Mouse (Mus musculus): ENCODE measurements at regions not wholly inside any gene's neighbourhood (a gene's known extent, or its start where the extent isn't known, plus 50 kb on each side); places are given as distances from the start of the nearest gene placed in this dataset.

DNA sequence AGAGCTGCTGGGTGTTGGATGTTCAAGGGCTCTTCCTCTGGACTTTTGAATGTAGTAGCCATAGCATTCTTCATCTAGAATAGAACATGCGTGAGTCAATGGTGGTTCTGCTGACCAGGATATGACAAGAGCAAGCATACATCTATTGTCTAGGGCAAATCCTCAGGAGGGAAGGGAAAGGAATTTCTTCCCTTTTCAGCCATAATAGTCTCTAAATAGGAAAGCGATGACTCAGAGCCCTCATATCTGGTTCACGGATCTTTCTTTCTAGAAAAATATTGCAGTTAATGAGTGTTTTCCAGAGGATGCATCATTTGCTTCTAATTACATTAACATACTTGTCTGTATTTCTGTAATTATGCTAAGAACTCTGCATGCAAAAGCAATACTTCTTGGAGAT is 615.9 kb downstream of the Utrn start:
- no peak for DNase-seq

DNA sequence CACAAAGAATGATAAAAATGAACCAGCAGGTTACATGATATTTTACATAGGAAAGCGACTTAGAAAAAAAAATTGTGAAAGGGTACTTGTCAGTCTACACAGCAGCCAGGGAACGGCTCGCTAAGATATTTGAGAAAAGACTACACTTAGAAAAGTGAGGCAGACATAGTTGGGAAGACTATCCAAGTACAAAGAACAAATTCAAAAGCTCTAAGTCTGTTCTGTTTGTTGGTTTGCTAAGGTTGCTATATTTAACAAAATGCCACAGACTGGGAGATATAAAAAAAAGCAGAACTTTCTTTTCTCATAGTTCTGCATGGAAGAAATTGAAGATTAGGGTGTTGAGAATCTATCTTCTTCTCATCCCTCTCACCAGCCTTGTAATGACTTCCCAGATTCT is 583.5 kb downstream of the Utrn start:
- no peak for DNase-seq

DNA sequence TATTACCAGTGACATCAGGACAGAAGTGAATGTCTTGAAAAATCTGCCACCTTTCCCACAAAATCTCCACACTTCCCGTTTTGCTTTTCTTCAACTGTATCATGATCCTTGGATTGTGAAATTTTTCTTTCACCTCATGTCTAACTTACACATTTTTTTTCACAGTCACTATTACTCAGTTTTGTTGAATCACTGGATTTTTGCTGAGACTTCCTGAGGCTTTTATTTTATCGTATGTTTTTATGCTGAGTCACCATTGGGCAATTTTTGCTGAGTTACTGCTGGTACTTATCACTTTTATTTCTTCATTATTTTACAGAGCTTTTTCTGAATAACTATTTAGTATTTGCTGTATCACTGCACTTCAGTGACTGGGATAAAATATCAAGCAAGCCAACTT is 570.3 kb downstream of the Utrn start:
- DNase-seq = no peak

DNA sequence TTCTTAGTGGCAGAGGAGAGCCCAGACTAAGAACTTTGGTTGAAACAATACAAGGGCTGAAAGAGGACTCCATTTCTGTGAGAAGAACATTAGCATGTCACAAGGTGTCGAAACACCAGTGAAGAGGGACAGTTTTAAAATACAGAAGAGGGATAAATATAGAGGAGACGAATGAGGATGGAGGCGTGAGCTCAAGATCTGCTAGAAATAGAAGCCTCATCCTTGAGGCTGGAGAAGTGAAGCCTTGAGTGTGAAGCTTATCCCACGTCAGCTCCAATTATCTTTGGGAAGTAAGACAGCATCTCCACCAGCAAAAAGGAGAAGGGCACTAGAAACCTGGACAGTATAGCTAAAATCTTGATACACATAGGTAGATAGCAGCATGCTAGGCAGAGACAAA is 566.8 kb downstream of the Utrn start:
- no peak for DNase-seq

DNA sequence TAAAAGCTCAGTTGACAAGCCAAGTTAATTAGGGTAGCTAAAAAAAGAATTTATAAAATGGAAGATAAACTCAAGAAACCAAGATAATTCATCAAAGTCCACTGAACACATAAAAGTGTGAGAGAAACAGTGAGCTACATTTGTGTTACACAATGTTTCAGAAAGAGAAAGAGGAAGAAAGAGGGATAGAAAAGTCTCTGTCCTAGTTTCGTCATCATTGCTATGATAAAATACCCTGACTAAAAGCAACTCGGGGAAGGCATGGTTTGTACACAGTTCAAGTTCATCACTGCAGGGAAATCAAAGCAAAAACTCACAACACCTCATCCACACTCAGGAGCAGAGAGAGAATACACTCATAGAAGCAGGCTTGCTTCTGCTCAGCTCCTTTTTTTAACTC is 548.9 kb downstream of the Utrn start:
- no peak for DNase-seq
